34 mouse cellular contexts compared by ENCODE assay signal in the genomic region with DNA sequence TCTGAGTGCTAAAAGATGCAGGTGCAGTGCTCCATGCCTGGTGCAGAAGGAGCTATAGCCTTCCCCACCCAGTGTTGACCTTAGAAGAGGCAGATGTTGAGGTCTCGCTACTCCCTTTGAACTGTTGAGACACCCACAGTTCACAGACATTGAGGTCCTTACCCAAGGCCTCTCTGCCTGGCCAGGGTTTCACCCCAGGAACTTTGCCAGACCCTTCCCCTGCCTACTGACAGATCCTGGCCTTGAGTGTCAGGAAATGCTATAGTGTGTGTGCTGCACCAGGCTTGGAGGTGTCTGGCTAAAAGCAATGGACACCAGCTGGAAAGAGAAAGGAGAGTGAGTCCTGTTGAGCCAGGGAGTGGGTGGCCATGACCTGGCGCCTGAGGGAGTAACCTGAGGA. TPM values are rescaled to one million over a fixed set of nuclear protein-coding genes. Genes with fewer than 3 reads are reported as not detected.
DNase-seq lines count a peak whose midpoint lies in the region; ATAC-seq lines count a peak whose summit lies in the region.
"Had no signal": no experiment of that assay in that cellular context is flagged by ENCODE, and none has a peak within 500 bp of the region (broad histone marks: within the 10 kb centered on the region; RNA-seq: fewer than 3 reads in every experiment).

No protein-coding gene starts in this region.

- DNase-seq in embryonic facial prominence, embryonic 10.5 days (ENCODE audit: low spot score): no peak
- peak; percentile 9 for DNase-seq in testis, postnatal 14 days (ENCODE audit: low spot score)
- no peak for DNase-seq in testis, postnatal 10 days (ENCODE audit: low spot score)
- peak; percentile 69 to 82 for DNase-seq in adrenal gland, postnatal 36 days
- no peak for DNase-seq in natural killer cell, adult 2 months (ENCODE audit: low spot score in 2 of 2)
- DNase-seq: cerebellum, adult 8-10 months; embryo, embryonic 11 days; forebrain, postnatal 0 days; heart, postnatal 10 days; kidney, adult 11 months; kidney, postnatal 14 days; layer of hippocampus, adult 9-11 months; liver, postnatal 0 days; lung, postnatal 36 days; midbrain, embryonic 14.5 days; thymus, postnatal 14 days had no signal

- no peak overlapping the region for H3K4me3 ChIP-seq in embryonic facial prominence, embryonic 13.5 days
- no peak overlapping the region for H3K4me3 ChIP-seq in embryonic facial prominence, embryonic 10.5 days
- H3K4me3 ChIP-seq in midbrain, embryonic 13.5 days (replicated peaks): no peak overlapping the region
- H3K4me3 ChIP-seq: erythroblast, embryonic 14.5 days; heart, embryonic 13.5 days; hindbrain, embryonic 10.5 days; hindbrain, embryonic 15.5 days; megakaryocyte, embryonic 14.5 days; neural tube, embryonic 15.5 days had no signal

- peak overlapping the region; percentile 8; the same call in 1 of the 2 replicates for H3K27ac ChIP-seq in embryonic facial prominence, embryonic 13.5 days
- no peak overlapping the region for H3K27ac ChIP-seq in embryonic facial prominence, embryonic 10.5 days (replicated peaks)
- no peak overlapping the region for H3K27ac ChIP-seq in midbrain, embryonic 13.5 days
- H3K27ac ChIP-seq: heart, embryonic 13.5 days; hindbrain, embryonic 10.5 days; hindbrain, embryonic 15.5 days; neural tube, embryonic 15.5 days had no signal

- WGBS in embryonic facial prominence, embryonic 13.5 days: 91% methylated on average over 2 of the region's 2 CpGs
- WGBS in embryonic facial prominence, embryonic 10.5 days: 86% methylated on average over 2 of the region's 2 CpGs
- 96% methylated on average over 2 of the region's 2 CpGs for WGBS in midbrain, embryonic 13.5 days

- ATAC-seq in embryonic facial prominence, embryonic 13.5 days (ENCODE audit: insufficient number of reproducible peaks, insufficient read depth, low FRiP score, low TSS enrichment, low read depth): no peak
- ATAC-seq in midbrain, embryonic 13.5 days: no peak
- ATAC-seq: forebrain, postnatal 0 days; inflammation-experienced regulatory T-cells, adult 6 months; liver, postnatal 0 days; Patski had no signal

- H3K27me3 ChIP-seq in embryonic facial prominence, embryonic 13.5 days: no peaks in the 10 kb centered on the region
- H3K27me3 ChIP-seq in embryonic facial prominence, embryonic 10.5 days (replicated peaks; ENCODE audit: low read depth, poor library complexity, severe bottlenecking): no peaks in the 10 kb centered on the region
- H3K27me3 ChIP-seq in midbrain, embryonic 13.5 days: no peaks in the 10 kb centered on the region
- H3K27me3 ChIP-seq: heart, embryonic 13.5 days; hindbrain, embryonic 15.5 days; neural tube, embryonic 15.5 days had no signal

- no peak overlapping the region for H3K4me2 ChIP-seq in embryonic facial prominence, embryonic 13.5 days
- H3K4me2 ChIP-seq in midbrain, embryonic 13.5 days (replicated peaks): no peak overlapping the region
- H3K4me2 ChIP-seq: heart, embryonic 13.5 days; hindbrain, embryonic 15.5 days; liver, embryonic 11.5 days; neural tube, embryonic 15.5 days had no signal

- H3K9ac ChIP-seq in embryonic facial prominence, embryonic 13.5 days: no peak overlapping the region
- no peak overlapping the region for H3K9ac ChIP-seq in midbrain, embryonic 13.5 days (replicated peaks)
- H3K9ac ChIP-seq: forebrain, postnatal 0 days; heart, embryonic 13.5 days; hindbrain, embryonic 15.5 days; liver, postnatal 0 days; neural tube, embryonic 15.5 days had no signal

- H3K36me3 ChIP-seq in embryonic facial prominence, embryonic 13.5 days: no peaks in the 10 kb centered on the region
- H3K36me3 ChIP-seq in embryonic facial prominence, embryonic 10.5 days (replicated peaks): no peaks in the 10 kb centered on the region
- H3K36me3 ChIP-seq in midbrain, embryonic 13.5 days: no peaks in the 10 kb centered on the region
- H3K36me3 ChIP-seq: heart, embryonic 13.5 days; hindbrain, embryonic 10.5 days; hindbrain, embryonic 15.5 days; neural tube, embryonic 15.5 days had no signal

- H3K4me1 ChIP-seq in embryonic facial prominence, embryonic 13.5 days: peaks cover 6% of the 10 kb centered on the region; the same call in 1 of the 2 replicates
- H3K4me1 ChIP-seq in embryonic facial prominence, embryonic 10.5 days: 0 out of 2 replicates have a peak, but pooled peaks cover 8% of the 10 kb centered on the region
- 0 out of 2 replicates have a peak, but pooled peaks cover 2% of the 10 kb centered on the region for H3K4me1 ChIP-seq in midbrain, embryonic 13.5 days (replicated peaks)
- H3K4me1 ChIP-seq: hindbrain, embryonic 10.5 days; hindbrain, embryonic 15.5 days; neural tube, embryonic 15.5 days had no signal

- H3K9me3 ChIP-seq in embryonic facial prominence, embryonic 13.5 days: no peaks in the 10 kb centered on the region
- H3K9me3 ChIP-seq in embryonic facial prominence, embryonic 10.5 days: no peaks in the 10 kb centered on the region
- no peaks in the 10 kb centered on the region for H3K9me3 ChIP-seq in midbrain, embryonic 13.5 days
- H3K9me3 ChIP-seq: heart, embryonic 13.5 days; hindbrain, embryonic 10.5 days; hindbrain, embryonic 15.5 days; megakaryocyte, embryonic 14.5 days; neural tube, embryonic 15.5 days had no signal

RNA-seq across cellular contexts. Expression of a gene that starts 3.0 kb away (rescaled TPM):
- 0.08 and 0.31 TPM in 2 replicates for polyA plus RNA-seq in embryonic facial prominence, embryonic 13.5 days (2015; fragmentation: Nextera tagmentation; extraction: Ambion mirVana)
- polyA plus RNA-seq in embryonic facial prominence, embryonic 10.5 days (2016; fragmentation: Nextera tagmentation; extraction: Ambion mirVana): not detected in 2 replicates
- under 1 TPM; 0.13 to 0.63 TPM for total RNA-seq in adrenal gland, postnatal 36 days (2021)
- polyA plus RNA-seq in midbrain, embryonic 13.5 days (2015; fragmentation: Nextera tagmentation; extraction: Ambion mirVana): not detected in 2 replicates
- total RNA-seq: gastrocnemius, adult 8-10 months; heart, adult 8-10 months; MEL had no signal
- polyA plus RNA-seq: erythroblast, embryonic 14.5 days; forebrain, embryonic 11.5 days; heart, embryonic 13.5 days; hindbrain, embryonic 10.5 days; hindbrain, embryonic 15.5 days; inflammation-experienced regulatory T-cells, adult 6 months; kidney, embryonic 14.5 days; liver, embryonic 11.5 days; liver, postnatal 0 days; lung, embryonic 16.5 days; midbrain, embryonic 14.5 days; neural tube, embryonic 15.5 days; small intestine, adult 2 months had no signal

Comparison
In these comparisons a context has a peak if more than half of its experiments do, and no peak if none do; other contexts are left out.
1. DNase-seq: peak in testis, postnatal 14 days (single experiment) and adrenal gland, postnatal 36 days (2 of 2); none in embryonic facial prominence, embryonic 10.5 days (single experiment), testis, postnatal 10 days (single experiment) and natural killer cell, adult 2 months (0 of 2).